Mouse (Mus musculus) gastrocnemius, adult 8-10 months (tissue): ENCODE data around the gene Aspn. TPM values are rescaled to one million over a fixed set of nuclear protein-coding genes. Genes with fewer than 3 reads are reported as not detected.
"Not testable (repeated sequence)": the region's sequence is repeated elsewhere in the genome, so short reads cannot be mapped to it uniquely, and the experiment has no call there.

Experiments
- DNase-seq, 2 experiments: peaks; one replicate each; pipeline ENCODE4 v3.0.0; 2022; ENCODE audit warnings: low spot score in 2 of 2
- total RNA-seq, 4 experiments: library from RNA; stranded (reverse); gene quantifications; 2 replicates each; pipeline ENCODE4 v1.2.4; 2022

The Aspn gene
- total RNA-seq, 4 experiments from 2014 or later, result 6.7 to 15.4 (median 9.9) TPM

DNA sequence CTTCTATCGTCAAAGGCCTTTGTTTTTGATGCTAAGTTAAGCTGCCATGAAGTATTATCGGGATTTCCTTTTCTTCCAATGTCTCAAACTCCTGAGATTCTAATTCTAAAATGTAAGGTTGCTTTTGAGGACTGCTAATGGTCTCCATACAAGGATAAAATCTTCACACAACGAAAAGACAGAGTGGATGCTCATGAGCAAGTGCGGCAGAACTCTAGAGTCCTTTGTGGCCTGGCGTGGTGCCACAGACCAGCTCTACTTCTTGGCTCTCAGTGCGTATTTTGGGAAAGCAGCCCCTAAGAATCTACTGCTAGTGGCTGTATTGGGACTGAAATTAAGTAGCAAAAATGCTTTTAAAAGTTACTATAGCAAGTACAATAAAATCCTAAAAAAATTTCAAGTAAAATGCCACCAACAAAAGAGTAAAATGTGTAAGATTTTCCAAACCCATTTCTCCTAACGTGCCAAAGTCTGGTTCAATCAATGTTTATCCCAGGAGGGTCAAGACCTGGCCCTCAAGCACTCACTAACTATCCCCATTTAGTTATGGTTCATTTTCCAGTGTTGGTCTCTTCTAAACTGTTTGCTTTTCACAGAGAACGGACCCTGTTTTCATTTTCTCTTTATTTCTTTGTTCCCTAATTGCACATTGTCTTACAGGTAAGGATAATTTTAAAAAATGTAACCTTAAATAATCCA, 40.2 kb downstream of the Aspn start:
- peak in 1 of 2 experiments; percentile 21 for DNase-seq

DNA sequence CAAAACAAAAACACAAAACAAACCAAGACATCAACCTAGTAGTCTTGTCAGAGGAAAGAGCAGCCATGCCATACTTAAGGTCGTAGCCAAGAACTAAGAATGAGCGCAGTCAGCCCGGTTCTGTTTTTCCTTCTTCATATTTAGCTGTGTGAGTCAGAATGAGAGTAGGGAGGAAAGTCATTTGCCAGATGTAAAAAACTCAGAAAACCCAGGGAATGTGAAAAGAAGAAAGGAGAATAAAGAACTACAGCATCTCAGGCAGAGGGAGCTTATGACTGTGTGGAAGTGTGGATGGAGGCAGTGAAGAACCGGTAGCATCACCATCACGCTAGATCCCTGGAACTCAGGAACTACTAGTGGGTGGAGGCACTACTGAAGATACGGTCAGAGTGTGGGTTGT, 41.8 kb downstream of the Aspn start:
- DNase-seq, result no peak

DNA sequence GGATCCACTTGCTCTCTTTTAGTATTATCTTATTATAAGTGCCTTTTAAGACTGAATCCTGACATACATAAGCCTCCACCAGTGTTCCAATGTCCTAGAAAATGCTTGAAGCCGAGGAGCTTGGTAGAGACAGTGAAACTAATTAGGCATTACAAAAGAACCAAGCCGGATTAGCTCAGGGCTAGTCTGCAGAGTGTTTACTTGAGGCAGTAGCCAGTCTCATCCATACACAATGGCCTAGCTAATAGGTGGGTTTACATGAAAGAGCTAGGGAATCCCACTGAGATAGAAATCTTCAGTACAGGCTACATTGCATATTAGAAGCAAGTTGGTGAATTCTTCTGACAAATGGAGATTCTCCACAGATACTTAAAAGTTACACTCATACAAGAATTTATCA, 58.3 kb downstream of the Aspn start:
- not testable (repeated sequence) for DNase-seq

DNA sequence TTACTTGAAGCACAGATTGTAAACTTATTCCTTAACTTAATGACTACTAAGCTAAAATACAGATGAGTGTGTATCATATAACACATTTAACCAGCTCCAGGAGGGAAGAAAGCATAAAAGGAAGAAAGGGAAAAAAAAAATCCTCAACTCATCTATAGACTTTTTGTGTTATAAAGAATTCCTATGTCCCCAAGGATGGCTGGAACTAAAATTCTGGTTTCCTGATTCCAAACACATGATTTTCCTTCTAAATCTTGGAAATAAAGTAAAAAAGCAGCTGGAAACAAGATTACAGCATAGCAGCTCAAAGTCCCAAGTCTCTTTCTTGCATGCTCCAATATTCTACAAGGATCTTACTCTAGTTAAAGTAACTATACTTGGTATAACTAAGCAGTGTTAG, 59.4 kb downstream of the Aspn start:
- DNase-seq, result no peak

DNA sequence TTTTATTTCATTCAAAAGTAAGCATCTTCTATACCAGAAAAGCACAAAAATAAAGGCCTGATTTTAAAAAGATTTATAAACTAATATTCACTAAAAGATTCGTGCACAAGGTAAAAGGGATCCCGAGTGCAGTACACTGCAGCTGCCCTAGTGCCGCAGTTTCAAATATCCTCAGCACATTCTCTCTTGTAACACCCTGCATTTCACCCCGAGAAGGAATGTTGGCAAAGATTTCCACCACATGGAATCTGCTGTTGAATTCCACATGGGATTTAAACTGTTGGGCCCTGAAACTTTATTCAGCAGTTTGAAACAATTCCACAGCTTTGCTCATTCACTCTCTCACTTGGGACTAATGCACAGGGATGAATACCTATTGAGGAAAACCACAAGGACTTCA, 63.5 kb downstream of the Aspn start, which contains the start of gene Ogn:
Gene Ogn (plus strand): TSS at position 333 of the 400 bp plus-strand sequence.
- DNase-seq, result peak; percentile 8 to 21

DNA sequence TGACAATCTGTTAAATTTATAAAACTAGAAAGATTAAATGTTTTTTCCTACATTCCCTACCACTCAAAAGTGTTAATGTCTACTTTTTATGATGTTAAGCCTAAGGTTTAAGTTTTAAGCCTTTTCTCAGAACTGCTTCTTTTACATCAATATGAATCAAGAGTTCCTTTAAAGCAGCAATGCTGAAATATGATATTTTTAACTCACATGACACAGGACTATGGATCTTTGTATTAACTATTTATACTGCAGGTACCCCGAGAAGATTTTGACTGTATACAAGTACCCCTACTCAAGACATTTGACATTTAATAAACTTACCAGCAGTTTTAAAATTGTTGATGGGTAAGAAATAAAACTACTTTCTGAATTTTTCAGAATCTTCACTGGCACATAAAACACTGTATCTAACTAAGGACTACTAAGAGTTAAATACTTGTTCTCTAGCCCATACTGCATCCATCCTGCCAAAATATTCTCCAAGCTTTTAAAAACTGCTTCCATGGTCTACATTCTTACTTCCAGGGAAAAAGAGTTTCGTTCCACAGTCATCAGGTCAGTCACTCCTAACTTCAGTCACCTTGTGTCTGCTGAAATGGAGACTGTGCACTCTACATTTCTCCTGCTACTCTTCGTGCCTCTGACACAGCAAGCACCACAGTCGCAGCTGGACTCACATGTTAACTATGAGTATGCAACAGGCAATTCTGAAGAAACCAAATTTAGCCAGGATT, 64.5 kb downstream of the Aspn start:
- DNase-seq, result no peak

DNA sequence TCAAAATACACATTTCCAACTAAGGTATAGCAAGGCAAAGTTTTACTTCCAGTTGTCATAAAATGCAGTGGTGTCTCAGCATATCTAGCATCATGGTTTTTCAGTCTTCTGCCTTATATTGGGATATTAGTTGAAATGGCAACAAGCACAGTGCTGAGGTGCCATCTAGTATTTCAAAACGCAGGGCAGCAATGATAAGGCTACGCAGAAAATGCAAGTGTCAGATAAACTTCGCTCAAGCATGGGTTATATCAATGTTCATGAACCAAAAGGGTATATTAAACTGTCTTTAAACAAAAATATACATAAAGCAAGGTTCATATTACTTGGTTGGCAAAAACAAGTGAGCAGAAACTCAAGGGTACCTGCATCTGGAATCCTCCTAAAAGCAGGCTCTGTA, 72.8 kb downstream of the Aspn start:
- DNase-seq, result no peak

Other genes starting within 250 kb of the Aspn start
- gene Fgd3, start 224.1 kb upstream of the Aspn start, total RNA-seq, result 1 to 10 TPM in 2 of 4 experiments, under 1 TPM in 2; 0.34 to 1.5 (median 0.98) TPM
- gene Bicd2, start 202.9 kb upstream of the Aspn start, total RNA-seq, result 10 to 100 TPM; 21.6 to 26.7 (median 24.6) TPM
- 1 to 10 TPM; 6.1 to 7.6 (median 7.0) TPM for gene Ippk, start 123.2 kb upstream of the Aspn start, total RNA-seq
- 1 to 10 TPM; 1.3 to 2.0 (median 1.7) TPM for gene Tes3-ps, start 51.1 kb upstream of the Aspn start, total RNA-seq
- 1 to 10 TPM; 3.7 to 7.9 (median 5.6) TPM for gene Ecm2, start 39.6 kb upstream of the Aspn start, total RNA-seq
- gene Omd, start 38.0 kb downstream of the Aspn start, total RNA-seq, result 1 to 10 TPM in 2 of 4 experiments, under 1 TPM in 2; 0.68 to 3.6 (median 1.8) TPM
- gene Ogn, start 63.6 kb downstream of the Aspn start, total RNA-seq, result 10 to 100 TPM; 12.6 to 36.1 (median 29.0) TPM
- 1 to 10 TPM in 2 of 4 experiments, under 1 TPM in 2; 0.67 to 1.8 (median 0.94) TPM for gene Cenpp, start 108.3 kb downstream of the Aspn start, total RNA-seq
- gene Nol8, start 108.6 kb downstream of the Aspn start, total RNA-seq, result 10 to 100 TPM; 12.0 to 16.5 (median 13.6) TPM
- gene Iars, start 137.7 kb downstream of the Aspn start, total RNA-seq, result 10 to 100 TPM; 64.6 to 90.8 (median 87.8) TPM